Mouse (Mus musculus): ENCODE measurements around the gene Gm5926. TPM values are rescaled to one million over a fixed set of nuclear protein-coding genes. Genes with fewer than 3 reads are reported as not detected.
"Not testable (repeated sequence)": the region's sequence is repeated elsewhere in the genome, so short reads cannot be mapped to it uniquely, and the experiment has no call there.

Gene Gm5926
- not detected in 2 replicates for polyA plus RNA-seq (2015; fragmentation: Nextera tagmentation; extraction: Ambion mirVana)

DNA sequence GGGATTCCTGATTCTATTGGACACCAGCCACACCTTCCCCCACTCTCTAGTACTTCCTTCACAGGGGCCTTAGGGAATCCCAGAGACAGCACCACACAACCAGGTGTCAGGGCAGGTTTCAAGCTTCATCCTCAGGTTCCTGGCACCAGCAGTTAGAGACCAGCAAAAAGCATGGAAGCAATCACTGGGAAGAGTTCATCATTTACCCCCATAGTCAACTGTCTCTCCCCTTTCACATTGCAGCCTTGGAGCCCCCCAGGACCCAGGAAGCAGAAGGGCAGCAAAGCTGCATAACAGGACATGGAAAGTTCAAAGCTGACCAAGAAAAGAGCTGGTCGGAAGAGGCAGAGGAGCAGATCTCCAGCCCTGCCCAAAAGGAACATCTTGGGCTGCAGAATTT is at the start of gene Gm5926:
Gene Gm5926, plus strand, starts transcription at position 301 of the 400 bp plus-strand sequence.
- H3K27ac ChIP-seq (ENCODE audit: low read depth, low read length); H3K36me3 ChIP-seq (ENCODE audit: control insufficient read depth, insufficient read depth, low read length); H3K4me2 ChIP-seq (ENCODE audit: low read length); ATAC-seq; H3K4me3 ChIP-seq (ENCODE audit: low read length); H3K9ac ChIP-seq (ENCODE audit: low read depth, low read length); H3K27me3 ChIP-seq (replicated peaks; ENCODE audit: control insufficient read depth, insufficient read depth, low read length); H3K9me3 ChIP-seq (ENCODE audit: control insufficient read depth, low read length); H3K4me1 ChIP-seq (ENCODE audit: control insufficient read depth, insufficient read depth, low read depth, low read length): not testable (repeated sequence)
- no CpG with 5 or more reads among the region's 1 CpGs for WGBS

DNA sequence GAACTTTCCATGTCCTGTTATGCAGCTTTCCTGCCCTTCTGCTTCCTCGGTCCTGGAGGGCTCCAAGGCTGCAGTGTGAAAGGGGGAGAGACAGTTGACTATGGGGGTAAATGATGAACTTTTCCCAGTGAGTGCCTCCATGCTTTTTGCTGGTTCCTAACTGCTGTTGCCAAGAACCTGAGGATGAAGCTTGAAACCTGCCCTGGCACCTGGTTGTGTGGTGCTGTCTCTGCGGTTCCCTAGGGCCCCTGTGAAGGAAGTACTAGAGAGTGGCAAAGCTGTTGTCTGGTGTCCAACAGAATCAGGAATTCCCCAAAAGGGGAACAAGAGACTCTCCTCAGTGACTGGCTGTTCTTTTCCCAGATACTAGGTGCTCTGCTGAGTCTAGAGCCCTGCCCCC is 49.5 kb upstream of the Gm5926 start:
- H3K27ac ChIP-seq (ENCODE audit: low read depth, low read length); H3K4me3 ChIP-seq (ENCODE audit: low read length); ATAC-seq; H3K27me3 ChIP-seq (replicated peaks; ENCODE audit: control insufficient read depth, insufficient read depth, low read length); H3K9ac ChIP-seq (ENCODE audit: low read depth, low read length); H3K4me2 ChIP-seq (ENCODE audit: low read length); H3K36me3 ChIP-seq (ENCODE audit: control insufficient read depth, insufficient read depth, low read length); H3K4me1 ChIP-seq (ENCODE audit: control insufficient read depth, insufficient read depth, low read depth, low read length); H3K9me3 ChIP-seq (ENCODE audit: control insufficient read depth, low read length): not testable (repeated sequence)
- 95% methylated on average over 1 of the region's 2 CpGs for WGBS

DNA sequence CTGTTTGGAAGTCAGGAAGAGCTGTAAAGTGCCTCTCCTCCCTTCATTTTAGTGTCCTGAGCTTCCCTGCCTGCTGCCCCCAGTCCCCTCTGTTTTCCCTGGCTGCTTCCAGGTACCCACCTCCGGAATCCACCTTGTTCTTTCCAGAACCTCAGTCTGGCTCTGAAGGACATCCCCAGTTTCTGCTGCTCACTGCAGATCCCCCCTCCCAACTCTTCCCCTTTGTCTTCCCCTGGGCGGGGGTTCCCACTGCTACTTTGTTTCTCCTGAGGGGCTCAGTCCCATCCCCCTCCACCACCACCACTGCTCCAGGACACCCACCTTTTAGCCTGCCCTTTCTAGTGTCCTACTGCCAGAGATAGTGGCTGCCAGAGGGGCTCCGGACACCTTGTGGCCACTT is 49.1 kb upstream of the Gm5926 start:
- not testable (repeated sequence) for H3K4me2 ChIP-seq (ENCODE audit: low read length); H3K4me1 ChIP-seq (ENCODE audit: control insufficient read depth, insufficient read depth, low read depth, low read length); H3K4me3 ChIP-seq (ENCODE audit: low read length); ATAC-seq; H3K9ac ChIP-seq (ENCODE audit: low read depth, low read length); H3K36me3 ChIP-seq (ENCODE audit: control insufficient read depth, insufficient read depth, low read length); H3K27me3 ChIP-seq (replicated peaks; ENCODE audit: control insufficient read depth, insufficient read depth, low read length); H3K27ac ChIP-seq (ENCODE audit: low read depth, low read length); H3K9me3 ChIP-seq (ENCODE audit: control insufficient read depth, low read length)
- 74% methylated on average over 3 of the region's 3 CpGs for WGBS

Other genes starting within 250 kb of the Gm5926 start
- not detected in 2 replicates for gene Btbd35f1, start 90.7 kb upstream of the Gm5926 start, polyA plus RNA-seq (2015; fragmentation: Nextera tagmentation; extraction: Ambion mirVana)
- gene Btbd35f21, start 75.4 kb downstream of the Gm5926 start, polyA plus RNA-seq (2015; fragmentation: Nextera tagmentation; extraction: Ambion mirVana), result not detected in 2 replicates
- gene Btbd35f30, start 243.9 kb downstream of the Gm5926 start, polyA plus RNA-seq (2015; fragmentation: Nextera tagmentation; extraction: Ambion mirVana), result not detected in 2 replicates

Data from hindbrain, embryonic 16.5 days (tissue).